Mouse (Mus musculus): Measurements from ENCODE around the gene Foxj3. TPM values are rescaled to one million over a fixed set of nuclear protein-coding genes. Genes with fewer than 3 reads are reported as not detected.

Foxj3 gene
- polyA plus RNA-seq, 1 experiment from 2014 or later = 20.6 TPM

- Histone ChIP-seq H3K27ac (no peak overlapping the region), H3K4me2 (no peak overlapping the region), H3K4me3 (no peak overlapping the region), H3K9me3 (replicated peaks) (no peaks in the 10 kb centered on the region), H3K27me3 (no peaks in the 10 kb centered on the region), H3K36me3 (no peaks in the 10 kb centered on the region), H3K9ac (no peak overlapping the region), H3K4me1 (replicated peaks) (peaks cover 35% of the 10 kb centered on the region)
- ATAC-seq (replicated peaks; ENCODE audit: insufficient number of reproducible peaks, insufficient read depth, low FRiP score, low read depth) = no peak
- WGBS = 30% methylated on average over 5 of the region's 5 CpGs
Observed at GRCm38 (mm10) chr4:119667454-119667853, 130.7 kb downstream of the Foxj3 start.

- H3K27me3 ChIP-seq = no peaks in the 10 kb centered on the region
- 86% methylated on average over 3 of the region's 3 CpGs for WGBS
- ATAC-seq (replicated peaks; ENCODE audit: insufficient number of reproducible peaks, insufficient read depth, low FRiP score, low read depth) = no peak
Observed at GRCm38 (mm10) chr4:119668185-119668584, 131.4 kb downstream of the Foxj3 start.

GRCm38 (mm10) chr4:119668596-119668995 is 131.8 kb downstream of the Foxj3 start:
- Histone ChIP-seq H3K9me3 (replicated peaks) (no peaks in the 10 kb centered on the region), H3K36me3 (no peaks in the 10 kb centered on the region), H3K4me3 (no peak overlapping the region), H3K27me3 (no peaks in the 10 kb centered on the region), H3K4me2 (no peak overlapping the region), H3K4me1 (replicated peaks) (peaks cover 24% of the 10 kb centered on the region), H3K9ac (no peak overlapping the region), H3K27ac (no peak overlapping the region)
- no peak for ATAC-seq (replicated peaks; ENCODE audit: insufficient number of reproducible peaks, insufficient read depth, low FRiP score, low read depth)
- WGBS = 75% methylated on average over 4 of the region's 4 CpGs

More at GRCm38 (mm10) chr4:119668185-119668584, 131.4 kb downstream of the Foxj3 start:
- Histone ChIP-seq H3K4me1 (replicated peaks) (peaks cover 28% of the 10 kb centered on the region), H3K9ac (no peak overlapping the region), H3K36me3 (no peaks in the 10 kb centered on the region), H3K27ac (no peak overlapping the region), H3K9me3 (replicated peaks) (no peaks in the 10 kb centered on the region), H3K4me2 (no peak overlapping the region), H3K4me3 (no peak overlapping the region)

GRCm38 (mm10) chr4:119669356-119670209 is 132.8 kb downstream of the Foxj3 start:
- no peak overlapping the region for H3K4me2 ChIP-seq
- no peak overlapping the region for H3K4me3 ChIP-seq
- no peak overlapping the region for H3K27ac ChIP-seq
- 72% methylated on average over 10 of the region's 10 CpGs for WGBS
- H3K27me3 ChIP-seq = no peaks in the 10 kb centered on the region
- H3K9me3 ChIP-seq (replicated peaks) = no peaks in the 10 kb centered on the region
- no peaks in the 10 kb centered on the region for H3K36me3 ChIP-seq
- no peak for ATAC-seq (replicated peaks; ENCODE audit: insufficient number of reproducible peaks, insufficient read depth, low FRiP score, low read depth)
- peaks cover 24% of the 10 kb centered on the region for H3K4me1 ChIP-seq (replicated peaks)
- no peak overlapping the region for H3K9ac ChIP-seq

GRCm38 (mm10) chr4:119670210-119670555 is 133.4 kb downstream of the Foxj3 start:
- Histone ChIP-seq H3K9ac (no peak overlapping the region), H3K4me2 (no peak overlapping the region), H3K27me3 (no peaks in the 10 kb centered on the region), H3K4me3 (no peak overlapping the region), H3K4me1 (replicated peaks) (peaks cover 22% of the 10 kb centered on the region), H3K27ac (no peak overlapping the region), H3K9me3 (replicated peaks) (no peaks in the 10 kb centered on the region), H3K36me3 (no peaks in the 10 kb centered on the region)
- WGBS = 57% methylated on average over 7 of the region's 7 CpGs
- no peak for ATAC-seq (replicated peaks; ENCODE audit: insufficient number of reproducible peaks, insufficient read depth, low FRiP score, low read depth)

GRCm38 (mm10) chr4:119670736-119671135 is 133.9 kb downstream of the Foxj3 start:
- Histone ChIP-seq H3K9ac (no peak overlapping the region), H3K4me2 (no peak overlapping the region), H3K27me3 (no peaks in the 10 kb centered on the region), H3K9me3 (replicated peaks) (no peaks in the 10 kb centered on the region), H3K27ac (no peak overlapping the region), H3K4me1 (replicated peaks) (peaks cover 22% of the 10 kb centered on the region), H3K4me3 (no peak overlapping the region), H3K36me3 (no peaks in the 10 kb centered on the region)
- ATAC-seq (replicated peaks; ENCODE audit: insufficient number of reproducible peaks, insufficient read depth, low FRiP score, low read depth) = no peak
- 80% methylated on average over 6 of the region's 6 CpGs for WGBS

GRCm38 (mm10) chr4:119671164-119671563 is 134.4 kb downstream of the Foxj3 start:
- H3K27ac ChIP-seq = no peak overlapping the region
- ATAC-seq (replicated peaks; ENCODE audit: insufficient number of reproducible peaks, insufficient read depth, low FRiP score, low read depth) = no peak
- H3K27me3 ChIP-seq = no peaks in the 10 kb centered on the region
- H3K4me1 ChIP-seq (replicated peaks) = peaks cover 18% of the 10 kb centered on the region
- H3K4me2 ChIP-seq = no peak overlapping the region
- no peaks in the 10 kb centered on the region for H3K36me3 ChIP-seq
- WGBS = 66% methylated on average over 9 of the region's 9 CpGs
- H3K9me3 ChIP-seq (replicated peaks) = no peaks in the 10 kb centered on the region
- H3K9ac ChIP-seq = no peak overlapping the region
- no peak overlapping the region for H3K4me3 ChIP-seq

GRCm38 (mm10) chr4:119672685-119673084 is 135.9 kb downstream of the Foxj3 start:
- ATAC-seq (replicated peaks; ENCODE audit: insufficient number of reproducible peaks, insufficient read depth, low FRiP score, low read depth) = no peak
- Histone ChIP-seq H3K4me2 (no peak overlapping the region), H3K4me1 (replicated peaks) (peaks cover 12% of the 10 kb centered on the region), H3K9ac (no peak overlapping the region), H3K9me3 (replicated peaks) (no peaks in the 10 kb centered on the region), H3K4me3 (no peak overlapping the region), H3K27ac (no peak overlapping the region), H3K36me3 (no peaks in the 10 kb centered on the region), H3K27me3 (no peaks in the 10 kb centered on the region)
- 24% methylated on average over 5 of the region's 5 CpGs for WGBS

Other genes starting within 250 kb of the Foxj3 start
- 583 and 597 TPM in 2 replicates for gene Ybx1, start 242.4 kb upstream of the Foxj3 start, polyA plus RNA-seq (2015; fragmentation: Nextera tagmentation; extraction: Ambion mirVana)
- 38.1 and 41.9 TPM in 2 replicates for gene Ppih, start 216.5 kb upstream of the Foxj3 start, polyA plus RNA-seq (2015; fragmentation: Nextera tagmentation; extraction: Ambion mirVana)
- gene Ccdc30, start 121.5 kb upstream of the Foxj3 start, polyA plus RNA-seq (2015; fragmentation: Nextera tagmentation; extraction: Ambion mirVana) = 2.7 and 3.2 TPM in 2 replicates
- gene Ppcs, start 114.6 kb upstream of the Foxj3 start, polyA plus RNA-seq (2015; fragmentation: Nextera tagmentation; extraction: Ambion mirVana) = 27.0 and 28.8 TPM in 2 replicates
- gene Zmynd12, start 114.2 kb upstream of the Foxj3 start, polyA plus RNA-seq (2015; fragmentation: Nextera tagmentation; extraction: Ambion mirVana) = 0.15 and 0.28 TPM in 2 replicates
- 4.1 and 4.2 TPM in 2 replicates for gene Rimkla, start 44.4 kb upstream of the Foxj3 start, polyA plus RNA-seq (2015; fragmentation: Nextera tagmentation; extraction: Ambion mirVana)
- gene Frg2f1, start 2.5 kb downstream of the Foxj3 start, polyA plus RNA-seq (2015; fragmentation: Nextera tagmentation; extraction: Ambion mirVana) = 3.3 and 4.3 TPM in 2 replicates
- not detected in 2 replicates for gene Guca2a, start 100.7 kb downstream of the Foxj3 start, polyA plus RNA-seq (2015; fragmentation: Nextera tagmentation; extraction: Ambion mirVana)
- not detected in 2 replicates for gene Guca2b, start 122.0 kb downstream of the Foxj3 start, polyA plus RNA-seq (2015; fragmentation: Nextera tagmentation; extraction: Ambion mirVana)
- 6.7 and 8.9 TPM in 2 replicates for gene Hivep3, start 196.8 kb downstream of the Foxj3 start, polyA plus RNA-seq (2015; fragmentation: Nextera tagmentation; extraction: Ambion mirVana)

Measured in heart, embryonic 15.5 days (tissue).